Mouse (Mus musculus) bone marrow, adult 2 months (tissue): ENCODE data around the gene Atp13a1.

Experiments
- CTCF ChIP-seq: fragments of 200-500 bp; IDR thresholded peaks from 2 replicates; pipeline ENCODE4 v1.5.1; 2011; ENCODE audit warnings: low read length, control low read depth; ENCODE audit not compliant: control insufficient read depth, insufficient read depth
- POLR2A ChIP-seq: fragments of 200-500 bp; IDR thresholded peaks from 2 replicates; pipeline ENCODE4 v1.6.1; 2011; ENCODE audit warnings: low read depth, mild to moderate bottlenecking, control low read depth, low read length, borderline replicate concordance; ENCODE audit not compliant: control insufficient read depth

DNA sequence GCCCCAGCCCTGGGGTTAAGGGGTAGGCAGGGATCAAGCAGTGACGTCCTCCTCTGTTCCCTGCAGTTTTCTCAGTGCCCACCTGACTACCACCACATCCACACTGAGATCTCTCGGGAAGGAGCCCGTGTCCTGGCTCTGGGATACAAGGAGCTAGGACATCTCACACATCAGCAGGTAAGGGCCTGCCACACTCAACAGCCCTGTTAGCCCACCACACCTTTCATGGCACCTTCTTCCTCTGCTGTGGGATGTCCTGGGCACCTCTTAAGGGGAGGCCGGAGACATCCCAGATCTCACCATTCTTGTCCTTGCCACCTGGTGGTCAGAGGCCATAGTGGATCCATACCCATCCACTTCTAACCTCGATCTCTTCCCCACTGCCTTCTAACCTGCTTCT lies 9.0 kb downstream of the Atp13a1 start:
- TF ChIP-seq CTCF (no peak), POLR2A (no peak)
